Mouse (Mus musculus): ENCODE results near the gene Ccdc40. TPM values are rescaled to one million over a fixed set of nuclear protein-coding genes. Genes with fewer than 3 reads are reported as not detected.

The Ccdc40 gene
- polyA plus RNA-seq, 1 experiment, result 2.5 TPM

GRCm38 (mm10) chr11:119192176-119192575 lies 36.2 kb upstream of the Ccdc40 start:
- Histone ChIP-seq H3K4me1 (replicated peaks; ENCODE audit: control insufficient read depth, insufficient read depth, low read length) (peaks cover 7% of the 10 kb centered on the region), H3K27ac (ENCODE audit: control insufficient read depth, insufficient read depth, low read length) (no peak overlapping the region), H3K27me3 (ENCODE audit: control insufficient read depth, insufficient read depth, low read length) (no peaks in the 10 kb centered on the region), H3K36me3 (ENCODE audit: control insufficient read depth, insufficient read depth, low read length) (no peaks in the 10 kb centered on the region), H3K4me3 (ENCODE audit: control insufficient read depth, insufficient read depth, low read length) (no peak overlapping the region)
- no peak for DNase-seq
- 93% methylated on average over 5 of the region's 5 CpGs for WGBS
- TF ChIP-seq POLR2A (IDR thresholded peaks at IDR 0.05; ENCODE audit: control insufficient read depth, extremely low read depth, insufficient read depth, low read length, poor library complexity) (no peak), CTCF (IDR thresholded peaks at IDR 0.05; ENCODE audit: borderline replicate concordance, control insufficient read depth, extremely low read depth, insufficient read depth, low read length, poor library complexity) (no peak)

- Histone ChIP-seq H3K4me1 (replicated peaks; ENCODE audit: control insufficient read depth, insufficient read depth, low read length) (peaks cover 7% of the 10 kb centered on the region), H3K4me3 (ENCODE audit: control insufficient read depth, insufficient read depth, low read length) (no peak overlapping the region), H3K27ac (ENCODE audit: control insufficient read depth, insufficient read depth, low read length) (no peak overlapping the region), H3K27me3 (ENCODE audit: control insufficient read depth, insufficient read depth, low read length) (no peaks in the 10 kb centered on the region), H3K36me3 (ENCODE audit: control insufficient read depth, insufficient read depth, low read length) (no peaks in the 10 kb centered on the region)
- TF ChIP-seq CTCF (IDR thresholded peaks at IDR 0.05; ENCODE audit: borderline replicate concordance, control insufficient read depth, extremely low read depth, insufficient read depth, low read length, poor library complexity) (no peak), POLR2A (IDR thresholded peaks at IDR 0.05; ENCODE audit: control insufficient read depth, extremely low read depth, insufficient read depth, low read length, poor library complexity) (no peak)
- no peak for DNase-seq
- 93% methylated on average over 9 of the region's 9 CpGs for WGBS
Observed at GRCm38 (mm10) chr11:119192605-119193004, 35.8 kb upstream of the Ccdc40 start.

DNA sequence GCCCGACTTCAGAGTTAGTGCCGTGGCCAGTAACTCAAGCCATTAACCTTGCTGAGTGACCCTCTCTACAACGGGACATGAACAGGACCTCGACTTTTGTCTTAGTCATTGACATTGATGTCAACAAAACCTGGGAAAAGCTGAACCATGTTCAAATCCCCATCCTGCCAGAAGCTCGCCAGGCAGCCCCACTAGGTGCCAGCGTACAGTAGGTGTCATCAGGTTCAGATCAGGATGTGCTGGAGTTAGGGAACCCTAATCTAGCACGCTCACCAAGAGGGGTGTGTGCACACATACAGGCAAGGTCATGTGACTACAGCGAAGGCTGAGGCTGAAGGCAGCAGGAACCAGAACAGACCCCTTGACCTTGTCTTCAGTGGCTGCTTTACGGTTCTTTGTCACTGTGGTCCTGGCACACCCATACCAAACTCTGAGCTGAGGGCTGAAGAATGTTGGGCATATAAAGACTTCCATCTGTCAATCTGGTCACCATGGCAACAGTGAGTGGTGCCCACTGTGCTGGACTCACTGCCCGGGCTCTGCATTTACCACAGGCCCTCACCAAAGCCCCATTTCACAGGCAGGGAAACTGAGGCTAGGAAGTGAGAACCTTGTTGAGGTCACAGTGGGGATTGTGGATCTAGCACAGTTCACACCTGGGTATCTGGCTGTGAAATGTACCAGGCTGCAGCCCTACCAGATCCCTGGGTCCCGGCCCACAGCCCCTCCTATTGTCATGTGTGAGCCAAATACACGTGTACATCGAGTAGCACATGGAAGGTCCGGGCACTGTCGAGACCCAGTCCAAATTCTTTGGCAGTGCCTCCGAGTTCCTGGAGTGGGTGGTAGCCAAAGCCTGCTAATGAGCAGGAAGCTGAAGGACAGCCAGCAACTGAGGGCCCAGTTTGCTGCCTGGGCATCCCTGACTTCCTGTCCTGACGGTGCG lies 30.5 kb upstream of the Ccdc40 start:
- Histone ChIP-seq H3K27me3 (ENCODE audit: control insufficient read depth, insufficient read depth, low read length) (no peaks in the 10 kb centered on the region), H3K27ac (ENCODE audit: control insufficient read depth, insufficient read depth, low read length) (no peak overlapping the region), H3K4me1 (replicated peaks; ENCODE audit: control insufficient read depth, insufficient read depth, low read length) (peaks cover 10% of the 10 kb centered on the region; the same call in 1 of the 2 replicates), H3K36me3 (ENCODE audit: control insufficient read depth, insufficient read depth, low read length) (no peaks in the 10 kb centered on the region), H3K4me3 (ENCODE audit: control insufficient read depth, insufficient read depth, low read length) (no peak overlapping the region)
- TF ChIP-seq CTCF (IDR thresholded peaks at IDR 0.05; ENCODE audit: borderline replicate concordance, control insufficient read depth, extremely low read depth, insufficient read depth, low read length, poor library complexity), result no peak
- no peak for TF ChIP-seq POLR2A (IDR thresholded peaks at IDR 0.05; ENCODE audit: control insufficient read depth, extremely low read depth, insufficient read depth, low read length, poor library complexity)
- no peak for DNase-seq
- WGBS, result 93% methylated on average over 18 of the region's 18 CpGs

GRCm38 (mm10) chr11:119198564-119199232 lies 29.7 kb upstream of the Ccdc40 start:
- 47% methylated on average over 26 of the region's 26 CpGs for WGBS

GRCm38 (mm10) chr11:119199233-119199601 lies 29.2 kb upstream of the Ccdc40 start:
- no peak overlapping the region for H3K4me3 ChIP-seq (ENCODE audit: control insufficient read depth, insufficient read depth, low read length)
- peaks cover 10% of the 10 kb centered on the region; the same call in 1 of the 2 replicates for H3K4me1 ChIP-seq (replicated peaks; ENCODE audit: control insufficient read depth, insufficient read depth, low read length)
- whole genome bisulfite sequencing, result 80% methylated on average over 4 of the region's 4 CpGs
- H3K36me3 ChIP-seq (ENCODE audit: control insufficient read depth, insufficient read depth, low read length), result no peaks in the 10 kb centered on the region
- no peak for DNase-seq
- TF ChIP-seq POLR2A (IDR thresholded peaks at IDR 0.05; ENCODE audit: control insufficient read depth, extremely low read depth, insufficient read depth, low read length, poor library complexity) (no peak), CTCF (IDR thresholded peaks at IDR 0.05; ENCODE audit: borderline replicate concordance, control insufficient read depth, extremely low read depth, insufficient read depth, low read length, poor library complexity) (no peak)
- H3K27ac ChIP-seq (ENCODE audit: control insufficient read depth, insufficient read depth, low read length), result no peak overlapping the region
- H3K27me3 ChIP-seq (ENCODE audit: control insufficient read depth, insufficient read depth, low read length), result no peaks in the 10 kb centered on the region

More at GRCm38 (mm10) chr11:119198564-119199232, 29.7 kb upstream of the Ccdc40 start:
- H3K27me3 ChIP-seq (ENCODE audit: control insufficient read depth, insufficient read depth, low read length), result no peaks in the 10 kb centered on the region
- DNase-seq, result peak; percentile 49
- no peak overlapping the region for H3K27ac ChIP-seq (ENCODE audit: control insufficient read depth, insufficient read depth, low read length)
- no peak overlapping the region for H3K4me3 ChIP-seq (ENCODE audit: control insufficient read depth, insufficient read depth, low read length)
- no peak for TF ChIP-seq POLR2A (IDR thresholded peaks at IDR 0.05; ENCODE audit: control insufficient read depth, extremely low read depth, insufficient read depth, low read length, poor library complexity)
- TF ChIP-seq CTCF (IDR thresholded peaks at IDR 0.05; ENCODE audit: borderline replicate concordance, control insufficient read depth, extremely low read depth, insufficient read depth, low read length, poor library complexity), result peak; percentile 75; the same call in 1 of the 2 replicates
- H3K4me1 ChIP-seq (replicated peaks; ENCODE audit: control insufficient read depth, insufficient read depth, low read length), result peaks cover 10% of the 10 kb centered on the region; the same call in 1 of the 2 replicates
- no peaks in the 10 kb centered on the region for H3K36me3 ChIP-seq (ENCODE audit: control insufficient read depth, insufficient read depth, low read length)

DNA sequence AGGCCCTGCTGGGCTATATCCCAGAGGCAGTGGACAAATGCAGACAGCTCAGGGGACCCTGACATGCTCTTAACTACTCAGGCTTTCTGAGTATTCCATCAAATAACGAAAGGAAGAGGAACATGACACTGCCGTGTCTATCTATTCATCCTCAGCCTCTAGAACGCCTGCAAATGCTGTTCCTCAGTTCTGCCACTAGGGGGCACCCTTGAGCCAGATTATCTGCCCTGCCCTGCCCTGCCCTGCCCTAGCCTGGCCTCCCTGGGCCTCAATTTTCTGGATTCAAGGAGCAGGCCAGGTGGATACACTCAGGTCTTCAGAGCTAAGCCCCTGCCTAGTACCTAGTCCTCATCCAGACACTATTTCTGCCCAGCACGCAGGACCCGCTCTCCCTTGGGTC lies 24.9 kb upstream of the Ccdc40 start:
- DNase-seq, result peak; percentile 31
- no peak for TF ChIP-seq POLR2A (IDR thresholded peaks at IDR 0.05; ENCODE audit: control insufficient read depth, extremely low read depth, insufficient read depth, low read length, poor library complexity)
- TF ChIP-seq CTCF (IDR thresholded peaks at IDR 0.05; ENCODE audit: borderline replicate concordance, control insufficient read depth, extremely low read depth, insufficient read depth, low read length, poor library complexity), result peak; percentile 94
- peaks cover 7% of the 10 kb centered on the region; the same call in 1 of the 2 replicates for H3K4me1 ChIP-seq (replicated peaks; ENCODE audit: control insufficient read depth, insufficient read depth, low read length)
- no peak overlapping the region for H3K27ac ChIP-seq (ENCODE audit: control insufficient read depth, insufficient read depth, low read length)
- no peaks in the 10 kb centered on the region for H3K27me3 ChIP-seq (ENCODE audit: control insufficient read depth, insufficient read depth, low read length)
- WGBS, result 50% methylated on average over 5 of the region's 5 CpGs
- H3K4me3 ChIP-seq (ENCODE audit: control insufficient read depth, insufficient read depth, low read length), result no peak overlapping the region
- H3K36me3 ChIP-seq (ENCODE audit: control insufficient read depth, insufficient read depth, low read length), result no peaks in the 10 kb centered on the region
